Mouse (Mus musculus): ENCODE measurements around the gene Prdm13.

Gene Prdm13

DNA sequence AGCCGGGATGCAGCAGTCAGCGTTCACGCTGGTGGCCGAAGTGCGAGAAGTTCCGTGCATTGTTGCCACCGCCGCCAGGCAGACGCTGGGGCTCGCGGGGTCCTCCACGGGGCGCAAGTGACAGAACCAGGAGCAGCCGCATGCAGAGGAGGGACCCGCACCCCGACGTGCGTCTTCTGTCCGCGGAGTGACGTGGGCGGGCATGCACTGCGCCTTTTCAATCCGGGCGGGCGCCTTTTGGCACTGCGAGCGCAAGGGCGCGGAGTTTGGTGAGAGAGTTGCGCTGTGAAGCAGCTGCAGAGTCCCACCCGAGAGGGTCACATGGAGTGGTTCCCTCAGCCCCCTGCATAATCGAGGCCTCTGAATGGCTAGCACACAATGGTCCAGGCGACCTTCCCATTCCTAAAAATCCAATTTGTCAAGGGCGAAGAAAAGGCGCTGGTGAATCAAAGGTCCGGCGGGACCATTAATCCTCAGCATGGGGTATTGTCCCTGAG lies at the start of gene Prdm13:
TSS of gene Prdm13 (minus strand) at position 369 of the 497 bp plus-strand sequence.
- no peak for DNase-seq (ENCODE audit: low read depth, low spot score)

- DNase-seq (ENCODE audit: low read depth, low spot score), result peak; percentile 94
Measured at GRCm38 (mm10) chr4:21727615-21728165, 41.9 kb upstream of the Prdm13 start, which contains the start of gene Ccnc. Gene Ccnc, plus strand, starts transcription at chr4:21727701.

GRCm38 (mm10) chr4:21726912-21727614 lies 41.3 kb upstream of the Prdm13 start:
- peak; percentile 81 for DNase-seq (ENCODE audit: low read depth, low spot score)

DNA sequence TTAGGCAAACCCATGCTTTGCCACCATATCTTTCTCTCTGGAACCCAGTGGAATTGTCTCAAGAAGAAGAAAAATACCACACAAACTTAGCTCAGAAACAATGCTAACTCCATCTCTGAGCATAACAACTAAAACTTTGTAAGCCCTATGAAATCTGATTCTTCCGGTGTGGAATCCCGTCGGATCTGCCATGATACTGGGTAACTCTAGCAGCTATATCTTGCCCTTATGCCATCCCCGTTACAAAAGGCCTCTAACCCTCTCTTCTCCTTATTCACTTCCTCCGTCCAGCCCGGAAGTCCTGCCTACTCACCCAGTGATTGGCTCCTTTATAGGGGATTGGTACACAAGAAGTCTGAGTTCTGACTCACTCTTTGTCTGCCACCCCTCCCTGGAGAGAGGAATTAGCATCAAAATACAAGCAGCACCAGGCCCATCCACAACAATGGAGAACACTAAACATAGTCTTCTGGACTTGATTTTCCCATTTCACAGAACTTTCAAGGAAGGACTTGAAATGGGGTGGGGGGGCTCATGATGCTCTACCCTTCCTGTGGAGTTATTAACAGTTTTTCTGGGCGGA lies 37.1 kb upstream of the Prdm13 start:
- peak; percentile 57 for DNase-seq (ENCODE audit: low read depth, low spot score)

GRCm38 (mm10) chr4:21712147-21712546 lies 26.4 kb upstream of the Prdm13 start:
- peak; percentile 94 for DNase-seq (ENCODE audit: low read depth, low spot score)

DNA sequence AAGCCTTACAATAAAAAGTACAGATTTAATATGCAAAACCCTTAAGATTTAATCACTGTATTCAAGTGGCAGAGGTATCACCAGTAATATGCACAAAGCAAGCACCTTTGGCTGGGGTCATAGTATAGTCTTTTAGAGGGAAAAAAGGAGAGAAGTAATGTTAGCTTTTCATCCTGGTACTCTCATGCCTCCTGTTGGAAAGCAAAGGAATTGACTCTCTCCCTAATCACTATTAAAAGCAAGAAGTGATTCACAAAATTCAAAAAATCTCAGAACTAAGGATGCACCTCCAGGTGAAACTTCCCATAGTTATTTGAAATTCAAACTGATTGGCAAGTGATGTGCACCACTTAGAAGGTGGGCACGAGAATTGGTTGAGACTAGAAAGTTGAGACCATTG lies 19.3 kb upstream of the Prdm13 start:
- no peak for DNase-seq (ENCODE audit: low read depth, low spot score)

- peak; percentile 46 for DNase-seq (ENCODE audit: low read depth, low spot score)
Measured at GRCm38 (mm10) chr4:21695638-21696254, 10.0 kb upstream of the Prdm13 start.

- no peak for DNase-seq (ENCODE audit: low read depth, low spot score)
Measured at GRCm38 (mm10) chr4:21690221-21690620, 4.5 kb upstream of the Prdm13 start.

DNA sequence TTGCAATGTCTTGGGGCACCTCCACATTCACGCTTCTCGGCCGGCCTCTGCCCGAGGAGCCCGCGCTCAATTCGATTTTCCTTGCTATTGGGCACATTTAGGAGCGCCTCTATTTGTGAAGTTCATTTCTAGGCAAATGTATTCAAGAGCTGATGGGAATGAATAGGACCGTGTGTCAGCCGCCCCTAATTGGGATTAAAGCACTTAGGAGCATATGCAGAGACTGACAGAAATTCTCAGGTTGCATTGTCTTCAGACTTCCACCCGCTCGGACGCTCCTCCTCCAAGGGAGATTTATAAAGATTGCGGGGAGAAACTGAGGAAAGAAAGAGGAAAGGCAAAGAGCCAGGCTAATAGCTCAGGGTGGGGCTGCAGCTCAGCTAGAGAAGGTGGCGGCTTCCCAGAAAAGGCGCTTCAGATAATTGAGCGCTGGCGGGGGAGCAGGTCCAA lies 3.8 kb upstream of the Prdm13 start:
- no peak for DNase-seq (ENCODE audit: low read depth, low spot score)

DNA sequence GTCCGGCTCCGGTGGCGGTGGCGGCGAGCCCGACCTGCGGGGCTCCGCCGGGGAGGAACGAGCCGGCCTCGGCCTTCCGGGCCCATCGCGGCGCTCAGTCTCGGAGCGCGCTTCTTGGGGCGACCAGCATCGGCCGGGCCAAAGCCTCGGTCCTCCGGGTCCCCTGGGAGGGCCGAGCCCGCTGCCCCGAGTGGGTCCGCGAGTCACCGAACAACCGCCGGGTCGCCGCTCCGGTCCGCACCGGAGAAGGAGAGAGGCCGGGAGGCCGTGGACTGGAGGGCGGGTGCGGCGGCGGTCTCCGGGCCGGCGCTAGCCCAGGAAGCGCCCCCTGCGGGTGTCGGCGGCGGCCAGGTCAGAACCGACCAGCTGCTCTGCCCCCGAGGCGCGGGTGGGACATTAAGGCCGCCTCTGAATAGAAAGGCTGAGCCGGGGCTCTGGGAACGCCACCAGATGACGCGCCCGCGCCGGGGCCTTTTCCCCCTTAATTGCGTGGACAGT lies 3.0 kb upstream of the Prdm13 start:
- no peak for DNase-seq (ENCODE audit: low read depth, low spot score)

DNA sequence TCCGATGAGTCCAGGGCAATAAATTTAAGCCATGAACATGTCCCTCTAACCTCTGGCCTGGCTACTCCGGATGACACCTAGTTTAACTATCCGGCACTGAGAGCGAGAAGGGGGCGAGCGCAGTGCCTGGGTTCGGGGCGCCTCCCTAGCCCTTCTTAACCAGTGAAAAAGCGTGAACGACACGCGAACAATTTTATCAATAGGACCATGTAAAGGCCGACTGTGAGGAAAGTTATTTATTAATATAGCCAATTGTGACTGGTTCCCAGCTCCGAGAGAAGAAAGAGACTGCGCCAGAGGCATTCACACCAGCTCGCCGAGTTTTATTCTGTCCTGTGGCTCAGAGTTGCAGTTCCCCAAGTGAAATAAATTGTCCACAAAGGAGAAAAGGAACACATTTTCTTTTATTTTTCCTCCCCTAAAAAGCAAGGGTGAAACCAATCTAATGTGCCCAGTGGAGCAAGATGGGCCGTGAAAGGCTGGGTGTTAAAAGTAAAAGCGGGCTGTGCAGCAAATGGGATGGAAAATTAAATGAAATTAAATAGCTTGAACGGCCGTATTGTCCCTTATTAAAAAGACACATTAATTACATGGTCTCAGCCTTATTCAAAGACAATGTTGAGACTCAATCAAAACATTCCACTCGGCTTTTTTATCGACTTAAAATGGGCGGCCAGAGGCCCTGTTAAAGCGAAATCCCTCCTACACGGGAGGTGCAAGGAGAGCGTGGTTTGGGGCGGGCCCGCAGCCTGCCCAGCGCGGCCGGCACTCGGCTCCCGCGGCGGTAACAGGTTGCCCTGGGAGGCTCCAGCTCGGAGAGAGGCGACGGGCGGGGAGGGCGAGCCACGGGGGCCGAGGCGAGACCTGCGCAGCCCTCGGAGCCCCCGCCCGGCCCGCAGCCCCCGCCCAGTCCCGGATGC lies 2.3 kb upstream of the Prdm13 start:
- no peak for DNase-seq (ENCODE audit: low read depth, low spot score)

DNA sequence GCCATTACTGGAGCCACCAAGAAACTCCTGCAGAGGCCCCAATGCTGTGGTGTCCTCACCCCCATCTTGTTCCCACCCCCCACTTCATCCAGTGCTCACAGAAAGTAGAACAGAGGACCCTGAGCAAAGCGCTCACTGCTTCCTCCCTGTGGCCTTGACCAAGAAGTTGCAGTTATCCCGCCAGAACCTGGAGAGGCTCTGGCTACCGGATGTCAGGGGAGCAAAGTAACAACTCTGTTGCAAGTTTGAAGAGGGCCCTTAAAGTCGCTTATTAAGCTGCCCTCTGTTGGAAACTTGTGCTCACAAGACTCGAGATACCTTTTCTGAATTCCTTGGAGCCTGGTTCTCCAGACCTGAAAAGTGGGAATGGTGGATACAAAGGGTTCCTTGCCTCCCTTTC lies 1.2 kb upstream of the Prdm13 start:
- no peak for DNase-seq (ENCODE audit: low read depth, low spot score)

DNA sequence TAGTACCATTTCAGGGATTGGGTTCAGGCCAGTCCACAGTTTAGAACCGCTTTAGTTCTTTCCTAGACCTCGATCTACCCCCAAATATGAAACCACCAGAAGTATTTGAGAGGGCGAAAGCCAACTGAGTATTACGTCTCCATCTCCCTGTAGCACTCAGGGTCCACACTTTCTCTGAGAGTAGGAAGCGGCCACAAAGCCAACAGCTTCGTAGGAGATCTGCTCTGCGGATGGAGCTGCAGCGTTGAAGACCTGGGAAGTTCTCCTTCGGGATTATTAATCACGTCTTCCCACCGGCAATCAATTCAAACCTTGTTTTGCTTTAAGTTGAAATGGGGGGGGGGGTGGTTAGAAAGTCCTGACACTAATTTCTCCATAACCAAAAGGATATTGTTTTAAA lies 653 bp upstream of the Prdm13 start:
- DNase-seq (ENCODE audit: low read depth, low spot score), result no peak

DNA sequence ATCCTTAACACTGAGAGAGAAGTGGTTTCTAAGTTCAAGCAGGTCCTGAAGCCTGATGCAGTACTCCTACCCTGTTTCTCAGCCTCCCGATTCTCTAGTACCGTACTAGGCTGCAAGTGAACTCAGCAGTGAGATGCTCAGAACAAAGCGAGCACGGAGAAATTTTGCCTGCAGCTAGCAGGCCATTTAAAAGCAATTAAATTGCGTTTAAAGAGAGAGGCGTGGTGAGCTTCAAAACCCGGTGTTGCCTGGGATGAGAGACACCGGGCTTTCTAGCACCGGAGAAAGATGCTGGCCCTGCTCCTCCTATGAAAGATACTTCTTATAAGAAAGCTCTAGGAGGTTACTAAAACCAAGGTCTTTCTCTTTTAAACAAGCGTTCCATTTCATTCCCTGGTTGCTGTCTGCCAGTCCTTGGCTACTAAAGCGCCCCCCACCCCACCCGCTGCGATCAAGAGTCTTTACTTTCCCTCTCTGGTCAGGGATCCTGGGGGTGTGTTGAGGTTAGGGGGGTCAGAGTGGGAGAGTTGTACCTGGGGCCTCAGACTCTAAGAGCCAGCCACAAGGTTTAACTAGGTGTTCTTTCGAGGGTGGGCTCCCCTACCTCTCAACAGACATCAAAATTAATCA lies 1.3 kb downstream of the Prdm13 start:
- DNase-seq (ENCODE audit: low read depth, low spot score), result no peak

GRCm38 (mm10) chr4:21682421-21683150 lies 3.2 kb downstream of the Prdm13 start:
- no peak for DNase-seq (ENCODE audit: low read depth, low spot score)

GRCm38 (mm10) chr4:21680971-21681370 lies 4.8 kb downstream of the Prdm13 start:
- no peak for DNase-seq (ENCODE audit: low read depth, low spot score)

DNA sequence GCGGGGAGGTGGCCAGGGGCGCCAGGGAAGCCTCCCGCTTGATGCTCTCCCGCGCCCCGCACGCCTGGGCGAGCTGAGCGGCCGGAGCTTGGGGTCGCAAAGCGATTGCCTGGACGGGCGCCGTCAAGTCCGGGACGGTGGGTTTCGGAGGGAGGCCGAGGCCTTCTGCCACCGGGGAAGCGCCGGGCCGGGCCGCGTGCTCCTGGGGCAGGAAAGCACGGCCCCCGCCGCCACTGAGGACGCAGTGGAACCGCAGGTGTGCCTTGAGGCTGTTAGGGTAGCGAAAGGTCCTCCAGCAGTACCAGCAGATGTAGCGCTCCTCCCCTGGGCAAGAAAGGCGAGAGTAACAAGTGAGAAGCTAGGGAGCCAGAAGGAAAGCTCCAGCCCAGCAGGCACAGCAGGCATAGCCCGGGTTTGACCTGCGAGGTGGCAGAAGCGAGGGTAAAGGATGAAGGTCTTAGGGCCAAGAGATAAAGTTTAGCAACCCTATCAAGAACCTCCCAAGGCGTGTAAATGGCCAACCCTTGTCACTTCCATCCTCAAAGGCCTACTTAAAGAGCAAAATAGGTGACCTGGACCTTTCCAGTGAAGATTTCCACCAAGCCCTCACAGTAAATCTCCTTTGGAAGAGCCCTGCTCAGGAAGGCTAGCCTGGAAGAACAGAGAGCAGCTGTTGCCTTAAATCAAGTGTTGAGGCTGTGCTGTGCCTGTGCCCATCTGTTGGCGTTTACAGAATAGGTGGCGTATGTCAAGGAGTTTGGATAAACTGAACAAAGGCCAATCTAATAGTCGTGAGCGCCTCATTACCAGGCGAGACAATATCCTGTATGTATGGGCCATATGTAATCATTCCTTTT lies 5.9 kb downstream of the Prdm13 start:
- DNase-seq (ENCODE audit: low read depth, low spot score), result no peak

GRCm38 (mm10) chr4:21678975-21679623 lies 6.7 kb downstream of the Prdm13 start:
- no peak for DNase-seq (ENCODE audit: low read depth, low spot score)

All from 3T3-L1 (cell line).